Mouse (Mus musculus): ENCODE results near the gene Olfr10.

DNA sequence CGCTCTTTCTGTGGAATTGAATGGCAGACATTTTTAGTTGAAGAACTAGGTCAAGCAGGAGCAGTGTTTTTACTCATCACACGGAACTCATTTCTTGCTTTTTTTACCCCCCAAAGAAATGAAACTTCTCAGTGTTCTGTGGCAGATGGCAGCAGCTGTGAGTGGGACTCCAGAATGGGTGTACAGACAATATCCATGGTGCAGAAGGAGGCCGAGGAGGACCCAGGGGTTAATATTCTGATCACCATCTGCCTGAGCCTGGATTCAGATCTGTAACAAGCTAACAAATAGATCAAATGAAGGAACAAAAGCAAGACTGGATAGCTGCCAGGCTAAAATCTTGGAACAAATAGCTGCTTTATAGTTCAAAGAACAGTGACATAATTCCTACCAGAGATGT is 11.8 kb upstream of the Olfr10 start:
- no peak for TF ChIP-seq MYOD1 (IDR thresholded peaks at IDR 0.05; ENCODE audit: control insufficient read depth in 1 of 3, insufficient read length in 2 of 3, low read depth in 2 of 3)
- no peak for TF ChIP-seq POLR2A (IDR thresholded peaks at IDR 0.05; ENCODE audit: insufficient read length, low read depth)
- no peak for TF ChIP-seq USF1 (IDR thresholded peaks at IDR 0.05; ENCODE audit: low read depth)
- no peak for TF ChIP-seq MAX (IDR thresholded peaks at IDR 0.05; ENCODE audit: low read depth)
- no peak for TF ChIP-seq POLR2AphosphoS2 (IDR thresholded peaks at IDR 0.05; ENCODE audit: insufficient read length, low read depth)
- TF ChIP-seq CEBPB (IDR thresholded peaks at IDR 0.05; ENCODE audit: insufficient read depth, poor library complexity, severe bottlenecking): no peak
- TF ChIP-seq REST (IDR thresholded peaks at IDR 0.05; ENCODE audit: insufficient read depth, insufficient read length): no peak
- TF ChIP-seq MYOG (IDR thresholded peaks at IDR 0.05; ENCODE audit: control insufficient read depth in 1 of 3, insufficient read depth in 1 of 3, insufficient read length in 2 of 3, low read depth in 2 of 3): no peak
- no peak for TF ChIP-seq E2F4 (IDR thresholded peaks at IDR 0.05; ENCODE audit: insufficient read depth)
- no peak for TF ChIP-seq SRF (IDR thresholded peaks at IDR 0.05; ENCODE audit: control insufficient read depth, insufficient read length, low read depth)
- TF ChIP-seq TCF3 (IDR thresholded peaks at IDR 0.05; ENCODE audit: insufficient read length, low read depth): no peak
